Mouse (Mus musculus) liver, embryonic 14.5 days (tissue): ENCODE results near the gene Ksr2.

Source experiments
- CTCF ChIP-seq: IDR thresholded peaks from 2 replicates; pipeline ENCODE4 v1.5.1; 2016; ENCODE audit warnings: antibody characterized with exemption, low read depth, control low read depth
- EP300 ChIP-seq: IDR thresholded peaks from 2 replicates; pipeline ENCODE4 v1.6.1; 2016; ENCODE audit warnings: antibody characterized with exemption, low read depth

DNA sequence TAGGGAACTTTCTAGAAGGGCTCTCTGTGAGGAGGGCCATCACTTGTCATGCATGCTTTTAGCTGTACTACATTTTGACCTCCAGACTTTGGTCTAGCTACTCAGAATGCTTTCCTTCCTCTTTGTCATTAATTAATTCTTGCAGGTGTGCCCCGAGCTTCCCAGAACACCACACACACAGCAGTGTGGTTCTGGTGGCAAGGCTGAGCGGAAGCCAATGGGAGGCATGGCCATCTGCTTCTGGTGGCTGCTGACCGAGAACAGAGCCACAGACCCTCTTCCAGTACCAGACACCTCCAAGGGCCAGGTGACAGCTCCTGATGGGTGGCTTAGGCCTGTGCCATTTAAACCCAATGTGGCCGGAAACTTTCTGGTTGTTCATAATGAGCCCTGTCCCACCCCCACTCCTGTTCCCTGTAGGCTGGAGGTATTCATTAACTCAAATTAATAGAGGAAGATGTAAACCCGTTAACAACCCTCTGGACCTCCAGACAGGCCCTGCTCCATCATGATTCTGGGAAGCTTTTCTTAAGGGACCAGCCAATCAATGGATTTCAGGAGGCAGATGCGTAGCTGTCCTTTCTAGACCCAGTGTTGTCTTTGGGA is 155.5 kb downstream of the Ksr2 start:
- TF ChIP-seq EP300, result no peak
- TF ChIP-seq CTCF, result no peak
